Mouse (Mus musculus): ENCODE results near the gene Tmem206. TPM values are rescaled to one million over a fixed set of nuclear protein-coding genes. Genes with fewer than 3 reads are reported as not detected.

Tmem206 gene
- total RNA-seq (2023), result 10 to 100 TPM; 20.1 to 21.0 TPM

GRCm38 (mm10) chr1:191325726-191326232 is at the start of gene Tmem206:
Gene Tmem206, plus strand, starts transcription at chr1:191325912.

GRCm38 (mm10) chr1:191317591-191318196 is 8.0 kb upstream of the Tmem206 start, which contains the start of gene Nenf:
Gene Nenf, minus strand, starts transcription at chr1:191318194.

Other genes starting within 250 kb of the Tmem206 start
- 10 to 100 TPM; 49.0 to 60.1 TPM for gene Batf3, start 228.1 kb upstream of the Tmem206 start, total RNA-seq (2023)
- gene Fam71a, start 161.1 kb upstream of the Tmem206 start, total RNA-seq (2023), result 10 to 100 TPM; 31.9 to 35.6 TPM
- gene Atf3, start 107.9 kb upstream of the Tmem206 start, total RNA-seq (2023), result 1,000 to 10,000 TPM; 1,653 to 1,782 TPM
- 10 to 100 TPM; 15.3 to 16.5 TPM for gene Nenf, start 7.7 kb upstream of the Tmem206 start, total RNA-seq (2023)
- gene Ppp2r5a, start 77.4 kb downstream of the Tmem206 start, total RNA-seq (2023), result 100 to 1,000 TPM; 320 to 348 TPM
- 1 to 10 TPM; 1.3 to 1.7 TPM for gene Dtl, start 249.6 kb downstream of the Tmem206 start, total RNA-seq (2023)
- gene Ints7, start 249.7 kb downstream of the Tmem206 start, total RNA-seq (2023), result 10 to 100 TPM; 20.1 to 24.7 TPM

Measured in monocyte, adult 59 days (primary cell).